Mouse (Mus musculus): ENCODE data around the gene Tsnaxip1.

GRCm38 (mm10) chr8:105836991-105837390 lies 9.5 kb downstream of the Tsnaxip1 start:
- TF ChIP-seq CTCF (conservative IDR thresholded peaks at IDR 0.05; ENCODE audit: insufficient read depth, insufficient read length, low read depth, low read length): no peak
- no peak for TF ChIP-seq POLR2A (IDR thresholded peaks at IDR 0.05; ENCODE audit: low read depth, low read length)
